Mouse (Mus musculus) layer of hippocampus, adult 18-20 months (tissue): ENCODE measurements around the gene Slc25a23. TPM values are rescaled to one million over a fixed set of nuclear protein-coding genes. Genes with fewer than 3 reads are reported as not detected.

Experiments
- DNase-seq, 2 experiments: peaks; one replicate each; pipeline ENCODE4 v3.0.0; 2022; ENCODE audit warnings: low spot score in 2 of 2
- total RNA-seq, 2 experiments: library from RNA; stranded (reverse); gene quantifications; 2 replicates each; pipeline ENCODE4 v1.2.3; 2021

Slc25a23 gene
- total RNA-seq, 2 experiments from 2014 or later: 374 to 393 TPM

GRCm38 (mm10) chr17:57027471-57027870 lies 32.2 kb downstream of the Slc25a23 start:
- no peak for DNase-seq

GRCm38 (mm10) chr17:57020960-57021359 lies 38.7 kb downstream of the Slc25a23 start:
- DNase-seq: no peak

GRCm38 (mm10) chr17:57019693-57020092 lies 40.0 kb downstream of the Slc25a23 start:
- no peak for DNase-seq

GRCm38 (mm10) chr17:57012245-57012795 lies 47.3 kb downstream of the Slc25a23 start:
- no peak for DNase-seq

- DNase-seq: peak; percentile 91 to 99
Measured at GRCm38 (mm10) chr17:57011236-57012141, 48.2 kb downstream of the Slc25a23 start, which contains the start of the genes Gtf2f1 and Gm17949. Gtf2f1 (minus strand) TSS chr17:57011288. Gm17949 (plus strand) TSS chr17:57011469.

- DNase-seq: no peak
Measured at GRCm38 (mm10) chr17:57010911-57011235, 48.8 kb downstream of the Slc25a23 start.

- no peak for DNase-seq
Measured at GRCm38 (mm10) chr17:57007137-57007905, 52.3 kb downstream of the Slc25a23 start.

- DNase-seq: no peak
Measured at GRCm38 (mm10) chr17:57003994-57004393, 55.7 kb downstream of the Slc25a23 start.

GRCm38 (mm10) chr17:57001228-57001627 lies 58.4 kb downstream of the Slc25a23 start:
- no peak for DNase-seq

GRCm38 (mm10) chr17:56999968-57000609 lies 59.6 kb downstream of the Slc25a23 start, which contains the start of gene Pspn:
Pspn (minus strand) TSS chr17:57000018.
- no peak for DNase-seq

- no peak for DNase-seq
Measured at GRCm38 (mm10) chr17:56999414-56999813, 60.2 kb downstream of the Slc25a23 start.

GRCm38 (mm10) chr17:56997029-56997667 lies 62.5 kb downstream of the Slc25a23 start, which contains the start of gene Alkbh7:
Alkbh7 (plus strand) TSS chr17:56997339.
- peak; percentile 90 to 96 for DNase-seq

GRCm38 (mm10) chr17:56996506-56996905 lies 63.2 kb downstream of the Slc25a23 start:
- no peak for DNase-seq

- no peak for DNase-seq
Measured at GRCm38 (mm10) chr17:56995046-56995445, 64.6 kb downstream of the Slc25a23 start.

Other genes starting within 250 kb of the Slc25a23 start
- 1 to 10 TPM; 4.8 to 5.7 TPM for gene Rfx2, start 228.8 kb downstream of the Slc25a23 start, total RNA-seq
- gene Acsbg2, start 185.4 kb downstream of the Slc25a23 start, total RNA-seq: not detected
- gene 1700061G19Rik, start 184.4 kb downstream of the Slc25a23 start, total RNA-seq: under 1 TPM in 1 of 2 experiments, not detected in 1; 0.15 TPM
- gene Mllt1, start 124.4 kb downstream of the Slc25a23 start, total RNA-seq: 10 to 100 TPM; 96.2 to 98.2 TPM
- not detected for gene Acer1, start 77.7 kb downstream of the Slc25a23 start, total RNA-seq
- gene Clpp, start 69.6 kb downstream of the Slc25a23 start, total RNA-seq: 10 to 100 TPM; 68.6 to 75.6 TPM
- 10 to 100 TPM; 25.8 to 27.6 TPM for gene Alkbh7, start 62.5 kb downstream of the Slc25a23 start, total RNA-seq
- not detected for gene Pspn, start 59.8 kb downstream of the Slc25a23 start, total RNA-seq
- gene Gtf2f1, start 48.6 kb downstream of the Slc25a23 start, total RNA-seq: 10 to 100 TPM; 67.3 to 68.6 TPM
- under 1 TPM; 0.37 to 0.38 TPM for gene Gm17949, start 48.4 kb downstream of the Slc25a23 start, total RNA-seq
- gene Khsrp, start 28.3 kb downstream of the Slc25a23 start, total RNA-seq: 100 to 1,000 TPM; 114 to 117 TPM
- gene Slc25a41, start 18.2 kb downstream of the Slc25a23 start, total RNA-seq: not detected
- 1 to 10 TPM in 1 of 2 experiments, under 1 TPM in 1; 0.71 to 1.2 TPM for gene Crb3, start 758 bp downstream of the Slc25a23 start, total RNA-seq
- 1 to 10 TPM; 1.1 to 1.4 TPM for gene Dennd1c, start 18.7 kb upstream of the Slc25a23 start, total RNA-seq
- 100 to 1,000 TPM; 515 to 565 TPM for gene Tubb4a, start 27.9 kb upstream of the Slc25a23 start, total RNA-seq
- gene Tnfsf9, start 45.5 kb upstream of the Slc25a23 start, total RNA-seq: 1 to 10 TPM; 1.0 to 1.2 TPM
- under 1 TPM in 1 of 2 experiments, not detected in 1; 0.40 TPM for gene Cd70, start 89.9 kb upstream of the Slc25a23 start, total RNA-seq
- gene Tnfsf14, start 134.3 kb upstream of the Slc25a23 start, total RNA-seq: not detected
- 1 to 10 TPM; 1.9 to 2.5 TPM for gene C3, start 168.3 kb upstream of the Slc25a23 start, total RNA-seq
- 10 to 100 TPM; 26.7 to 27.1 TPM for gene Gpr108, start 188.6 kb upstream of the Slc25a23 start, total RNA-seq
- gene Trip10, start 189.6 kb upstream of the Slc25a23 start, total RNA-seq: 1 to 10 TPM; 7.5 to 9.9 TPM
- 1 to 10 TPM; 3.9 to 4.2 TPM for gene Vav1, start 219.2 kb upstream of the Slc25a23 start, total RNA-seq